Mouse (Mus musculus) CH12.LX (cell line): ENCODE measurements around the gene Baiap2l2. TPM values are rescaled to one million over a fixed set of nuclear protein-coding genes. Genes with fewer than 3 reads are reported as not detected.

Experiments used
- DNase-seq: peaks from one replicate; pipeline ENCODE4 v3.0.0-alpha.2; 2013; ENCODE audit errors: extremely low read depth
- H3K27ac ChIP-seq: 2 replicates; pipeline ENCODE4 v1.5.1; 2012; ENCODE audit warnings: low read depth, mild to moderate bottlenecking, control low read depth, moderate library complexity; ENCODE audit not compliant: insufficient read depth
- H3K27me3 ChIP-seq: replicated peaks from 2 replicates; pipeline ENCODE3; 2012; ENCODE audit warnings: inconsistent platforms
- H3K36me3 ChIP-seq, 2 experiments: replicated peaks in 1 of 2; 2 replicates each; pipeline versions ENCODE3 to v1.6.1; 2012; ENCODE audit warnings: inconsistent platforms in 1 of 2, low read length in 1 of 2, mild to moderate bottlenecking in 1 of 2, mixed read lengths in 1 of 2, moderate library complexity in 1 of 2; ENCODE audit not compliant: control insufficient read depth in 1 of 2, insufficient read depth in 1 of 2
- H3K4me1 ChIP-seq, 2 experiments: 2 replicates each; pipeline ENCODE4 v1.6.1; 2012; ENCODE audit warnings: inconsistent platforms in 1 of 2, moderate library complexity in 1 of 2; ENCODE audit not compliant: insufficient read depth in 2 of 2, control insufficient read depth in 1 of 2
- H3K4me2 ChIP-seq: 2 replicates; pipeline ENCODE4 v1.6.1; 2012; ENCODE audit warnings: low read depth, mild to moderate bottlenecking, control low read depth; ENCODE audit not compliant: poor library complexity, insufficient read depth, severe bottlenecking
- H3K4me3 ChIP-seq, 3 experiments: fragments of 150-350 bp in 1 of 3; sonication (generic) in 1 of 3; replicated peaks in 1 of 3; 2 replicates each; pipeline versions ENCODE3 to v1.5.1; 2011 to 2012; ENCODE audit warnings: low read depth in 2 of 3, low read length in 2 of 3, mild to moderate bottlenecking in 2 of 3, moderate library complexity in 2 of 3, control low read depth in 1 of 3, improper control_type of control experiment in 1 of 3, inconsistent platforms in 1 of 3, mixed read lengths in 1 of 3; ENCODE audit not compliant: poor library complexity in 1 of 3
- H3K79me2 ChIP-seq: replicated peaks from 2 replicates; pipeline ENCODE4 v1.6.1; 2012; ENCODE audit warnings: mild to moderate bottlenecking, moderate library complexity; ENCODE audit not compliant: control insufficient read depth, poor library complexity, insufficient read depth, severe bottlenecking; ENCODE audit errors: extremely low read depth
- H3K9ac ChIP-seq: 2 replicates; pipeline ENCODE4 v1.6.1; 2012; ENCODE audit warnings: low read depth, mild to moderate bottlenecking, control low read depth, moderate library complexity; ENCODE audit not compliant: insufficient read depth
- H3K9me3 ChIP-seq: replicated peaks from 2 replicates; pipeline ENCODE3; 2012; ENCODE audit warnings: low read length, inconsistent platforms, mixed read lengths
- BHLHE40 ChIP-seq: IDR thresholded peaks from 2 replicates; pipeline ENCODE4 v1.6.1; 2011; ENCODE audit warnings: mild to moderate bottlenecking, low read depth, low read length, improper control_type of control experiment
- CHD1 ChIP-seq: IDR thresholded peaks from 2 replicates; pipeline ENCODE4 v1.6.1; 2012; ENCODE audit warnings: low read depth, low read length, improper control_type of control experiment, inconsistent platforms
- CHD2 ChIP-seq: IDR thresholded peaks from 2 replicates; pipeline ENCODE4 v1.6.1; 2011; ENCODE audit warnings: low read length, improper control_type of control experiment
- CTCF ChIP-seq, 2 experiments: IDR thresholded peaks in 1 of 2; conservative IDR thresholded peaks in 1 of 2; 2 replicates each; pipeline ENCODE4 v1.5.1; 2011 to 2012; ENCODE audit warnings: low read depth in 2 of 2, low read length in 2 of 2, improper control_type of control experiment in 1 of 2, inconsistent platforms in 1 of 2, mild to moderate bottlenecking in 1 of 2, moderate library complexity in 1 of 2
- E2F4 ChIP-seq: IDR thresholded peaks from 2 replicates; pipeline ENCODE4 v1.6.1; 2011; ENCODE audit warnings: low read depth, low read length, improper control_type of control experiment; ENCODE audit not compliant: insufficient replicate concordance
- ELF1 ChIP-seq: IDR thresholded peaks from 2 replicates; pipeline ENCODE4 v1.6.1; 2014; ENCODE audit warnings: low read depth, mild to moderate bottlenecking, inconsistent platforms, low read length, improper control_type of control experiment
- EP300 ChIP-seq: IDR thresholded peaks from 2 replicates; pipeline ENCODE4 v1.6.1; 2011; ENCODE audit warnings: low read length, improper control_type of control experiment
- GABPA ChIP-seq: IDR thresholded peaks from 2 replicates; pipeline ENCODE4 v1.6.1; 2012; ENCODE audit warnings: low read depth, low read length, improper control_type of control experiment, inconsistent platforms; ENCODE audit not compliant: insufficient replicate concordance
- HCFC1 ChIP-seq: IDR thresholded peaks from 2 replicates; pipeline ENCODE4 v1.6.1; 2012; ENCODE audit warnings: low read depth, mild to moderate bottlenecking, inconsistent platforms, low read length, improper control_type of control experiment
- JUN ChIP-seq: IDR thresholded peaks from 2 replicates; pipeline ENCODE4 v1.6.1; 2011; ENCODE audit warnings: low read depth, mild to moderate bottlenecking, low read length, improper control_type of control experiment, moderate library complexity; ENCODE audit not compliant: insufficient read depth
- JUND ChIP-seq: conservative IDR thresholded peaks from 2 replicates; pipeline ENCODE4 v1.6.1; 2011; ENCODE audit warnings: low read depth, low read length, improper control_type of control experiment
- KAT2A ChIP-seq: IDR thresholded peaks from 2 replicates; pipeline ENCODE4 v1.6.1; 2012; ENCODE audit warnings: low read length, improper control_type of control experiment, inconsistent platforms; ENCODE audit not compliant: insufficient replicate concordance
- MAFK ChIP-seq: IDR thresholded peaks from 2 replicates; pipeline ENCODE4 v1.6.1; 2011; ENCODE audit warnings: low read length, improper control_type of control experiment; ENCODE audit not compliant: insufficient replicate concordance
- MAX ChIP-seq: IDR thresholded peaks from 2 replicates; pipeline ENCODE4 v1.6.1; 2011; ENCODE audit warnings: low read length, improper control_type of control experiment
- MAZ ChIP-seq: IDR thresholded peaks from 2 replicates; pipeline ENCODE4 v1.6.1; 2012; ENCODE audit warnings: low read depth, mild to moderate bottlenecking, inconsistent platforms, low read length, improper control_type of control experiment, moderate library complexity
- MEF2A ChIP-seq: IDR thresholded peaks from 2 replicates; pipeline ENCODE4 v1.6.1; 2014; ENCODE audit warnings: low read depth, mild to moderate bottlenecking, inconsistent platforms, low read length, improper control_type of control experiment, borderline replicate concordance
- MXI1 ChIP-seq: IDR thresholded peaks from 2 replicates; pipeline ENCODE4 v1.6.1; 2011; ENCODE audit warnings: mild to moderate bottlenecking, low read depth, low read length, improper control_type of control experiment
- MYC ChIP-seq: IDR thresholded peaks from 2 replicates; pipeline ENCODE4 v1.6.1; 2011; ENCODE audit warnings: low read depth, mild to moderate bottlenecking, improper control_type of control experiment, low read length
- NELFE ChIP-seq: IDR thresholded peaks from 2 replicates; pipeline ENCODE4 v1.6.1; 2011; ENCODE audit warnings: low read depth, low read length, improper control_type of control experiment
- NRF1 ChIP-seq: IDR thresholded peaks from 2 replicates; pipeline ENCODE4 v1.6.1; 2014; ENCODE audit warnings: low read depth, mild to moderate bottlenecking, inconsistent platforms, low read length, improper control_type of control experiment, moderate library complexity
- POLR2A ChIP-seq: IDR thresholded peaks from 2 replicates; pipeline ENCODE4 v1.6.1; 2011; ENCODE audit warnings: low read depth, mild to moderate bottlenecking, improper control_type of control experiment, low read length
- POLR2AphosphoS2 ChIP-seq: IDR thresholded peaks from 2 replicates; pipeline ENCODE4 v1.6.1; 2011; ENCODE audit warnings: low read depth, low read length, improper control_type of control experiment
- RAD21 ChIP-seq: IDR thresholded peaks from 2 replicates; pipeline ENCODE4 v1.6.1; 2011; ENCODE audit warnings: low read depth, mild to moderate bottlenecking, low read length, improper control_type of control experiment, moderate library complexity
- RCOR1 ChIP-seq: conservative IDR thresholded peaks from 2 replicates; pipeline ENCODE4 v1.6.1; 2012; ENCODE audit warnings: low read depth, mild to moderate bottlenecking, inconsistent platforms, low read length, improper control_type of control experiment
- SIN3A ChIP-seq: IDR thresholded peaks from 2 replicates; pipeline ENCODE4 v1.6.1; 2012; ENCODE audit warnings: low read length, improper control_type of control experiment, inconsistent platforms
- TBP ChIP-seq: conservative IDR thresholded peaks from 2 replicates; pipeline ENCODE4 v1.6.1; 2011; ENCODE audit warnings: low read depth, low read length, improper control_type of control experiment
- TCF12 ChIP-seq: IDR thresholded peaks from 2 replicates; pipeline ENCODE4 v1.6.1; 2014; ENCODE audit warnings: low read depth, mild to moderate bottlenecking, inconsistent platforms, low read length, improper control_type of control experiment
- UBTF ChIP-seq: IDR thresholded peaks from 2 replicates; pipeline ENCODE4 v1.6.1; 2012; ENCODE audit warnings: low read depth, mild to moderate bottlenecking, inconsistent platforms, low read length, improper control_type of control experiment, moderate library complexity
- USF1 ChIP-seq: IDR thresholded peaks from 2 replicates; pipeline ENCODE4 v1.6.1; 2014; ENCODE audit warnings: low read depth, mild to moderate bottlenecking, inconsistent platforms, low read length, improper control_type of control experiment
- USF2 ChIP-seq: conservative IDR thresholded peaks from 2 replicates; pipeline ENCODE4 v1.6.1; 2011; ENCODE audit warnings: low read depth, low read length, improper control_type of control experiment
- ZC3H11A ChIP-seq: IDR thresholded peaks from 2 replicates; pipeline ENCODE4 v1.6.1; 2012; ENCODE audit warnings: low read depth, mild to moderate bottlenecking, inconsistent platforms, low read length, improper control_type of control experiment
- ZKSCAN1 ChIP-seq: IDR thresholded peaks from 2 replicates; pipeline ENCODE4 v1.6.1; 2012; ENCODE audit warnings: low read depth, inconsistent platforms, low read length, improper control_type of control experiment, borderline replicate concordance
- ZMIZ1 ChIP-seq: IDR thresholded peaks from 2 replicates; pipeline ENCODE4 v1.6.1; 2012; ENCODE audit warnings: low read depth, mild to moderate bottlenecking, inconsistent platforms, low read length, improper control_type of control experiment
- ZNF384 ChIP-seq: IDR thresholded peaks from 2 replicates; pipeline ENCODE4 v1.6.1; 2012; ENCODE audit warnings: low read depth, low read length, improper control_type of control experiment, inconsistent platforms
- dilution Hi-C: fragments of 300-500 bp; cut with MboI; formaldehyde crosslinking; loops from 2 replicates; pipeline ENCODE4 v1.14.3; 2020; ENCODE audit warnings: low sequenced_read_pairs; ENCODE audit not compliant: extremely low pct_unique_long_range_greater_than_20kb, extremely low pct_ligation_motif_present
- in situ Hi-C: fragments of 300-500 bp; cut with MboI; formaldehyde crosslinking; loops from 3 replicates; pipeline ENCODE4 v1.14.3; 2019; ENCODE audit warnings: low sequenced_read_pairs, low pct_ligation_motif_present, low pct_unique_long_range_greater_than_20kb, mixed read lengths
- polyA plus RNA-seq: library from polyadenylated mRNA; unstranded; fragments of >175 nt; gene quantifications from 2 replicates; pipeline ENCODE4 v1.2.1, GENCODE M21; 2012; ENCODE audit warnings: low read depth; ENCODE audit not compliant: insufficient read length
- total RNA-seq, 2 experiments: library from RNA; depleted of rRNA; stranded (reverse); fragments of 300-350 nt in 1 of 2; fragments of >200 nt in 1 of 2; gene quantifications; 2 replicates each; pipeline ENCODE4 v1.2.3; 2012 to 2014

Gene Baiap2l2
- total and polyA plus RNA-seq, 3 experiments = 0.84 to 1.5 TPM; not detected in 1

DNA sequence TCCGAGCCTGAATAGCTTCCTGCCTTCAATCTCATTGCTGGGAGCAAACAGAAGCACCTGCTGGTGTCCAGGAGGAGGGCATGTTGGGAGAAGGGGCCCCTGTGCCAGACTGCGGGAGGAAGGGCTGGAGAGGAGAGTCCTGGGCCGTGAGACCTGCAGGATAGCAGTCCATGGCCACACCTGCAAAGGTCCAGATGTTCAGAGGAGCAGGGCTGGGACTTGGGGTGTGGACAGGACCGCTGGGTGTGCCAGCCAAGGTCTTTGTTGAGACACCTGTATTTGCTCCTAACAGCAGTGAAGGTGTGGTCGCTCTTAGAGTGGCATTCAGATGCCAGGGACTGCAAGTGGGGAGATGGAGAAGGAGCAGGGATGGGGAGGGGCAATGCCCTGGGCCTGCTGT, 2.9 kb downstream of the Baiap2l2 start:
- DNase-seq = no peak
- Histone ChIP-seq H3K4me1 (peaks cover 10 to 19% of the 10 kb centered on the region in 2 experiments), H3K9ac (no peak overlapping the region), H3K9me3 (peaks cover 6% of the 10 kb centered on the region), H3K4me3 (peak overlapping the region in 1 of 3 experiments; percentile 26), H3K36me3 (peaks cover 19 to 45% of the 10 kb centered on the region in 2 experiments), H3K27ac (no peak overlapping the region), H3K4me2 (no peak overlapping the region), H3K27me3 (no peaks in the 10 kb centered on the region), H3K79me2 (no peaks in the 10 kb centered on the region)
- no peak for TF ChIP-seq ZC3H11A
- no peak for TF ChIP-seq JUN
- no peak for TF ChIP-seq TCF12
- dilution Hi-C loops (no loop called here), in situ Hi-C loops (no loop called here)

DNA sequence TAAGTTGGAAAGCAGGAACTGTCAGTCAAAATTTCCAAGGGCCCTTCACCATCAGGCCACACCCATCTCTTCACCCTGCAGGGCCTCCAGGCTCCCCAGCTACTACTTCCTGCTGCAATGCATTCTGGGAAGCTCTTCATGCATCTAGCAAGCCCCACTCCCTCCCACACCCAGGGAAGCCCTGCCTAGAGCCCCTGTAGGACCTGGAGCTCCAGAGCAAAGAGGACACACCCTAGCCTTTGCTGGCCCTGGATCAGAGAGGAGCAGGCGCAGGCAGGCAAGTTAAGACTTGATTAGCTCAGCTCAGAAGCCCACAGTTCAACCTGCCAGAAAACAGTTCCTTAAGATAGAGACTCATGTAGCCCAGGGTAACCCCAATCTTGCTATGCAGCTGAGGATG, 3.9 kb downstream of the Baiap2l2 start:
- Histone ChIP-seq H3K79me2 (no peaks in the 10 kb centered on the region), H3K9me3 (peaks cover 8% of the 10 kb centered on the region), H3K27ac (peak overlapping the region; percentile 56), H3K4me3 (peak overlapping the region; percentile 49 to 64 (median 61)), H3K27me3 (no peaks in the 10 kb centered on the region), H3K36me3 (peaks cover 9 to 35% of the 10 kb centered on the region in 2 experiments), H3K4me1 (peaks cover 10 to 19% of the 10 kb centered on the region in 2 experiments), H3K4me2 (peak overlapping the region; percentile 67), H3K9ac (peak overlapping the region; percentile 77)
- in situ Hi-C loops (no loop called here), dilution Hi-C loops (no loop called here)
- peak; percentile 96 for DNase-seq
- TF ChIP-seq MYC (peak; percentile 17; the same call in 1 of the 2 replicates), POLR2A (peak; percentile 88), CHD2 (no peak), RAD21 (no peak; the same call in 1 of the 2 replicates), CHD1 (no peak), NELFE (peak; percentile 81), HCFC1 (peak; percentile 79), POLR2AphosphoS2 (peak; percentile 70; the same call in 1 of the 2 replicates), ZNF384 (no peak), EP300 (no peak), ZKSCAN1 (no peak), MAZ (no peak), JUND (no peak), MAX (no peak), MAFK (no peak), MEF2A (peak; percentile 47; the same call in 1 of the 2 replicates), E2F4 (no peak), KAT2A (no peak), SIN3A (peak; percentile 93), BHLHE40 (no peak), USF2 (no peak), RCOR1 (no peak; the same call in 1 of the 2 replicates), MXI1 (peak; percentile 27; the same call in 1 of the 2 replicates), ZMIZ1 (peak; percentile 53; the same call in 1 of the 2 replicates), CTCF (conservative IDR thresholded peaks at IDR 0.05 in 1 of 2, IDR thresholded peaks at IDR 0.05 in 1 of 2; ENCODE audit: low read depth in 2 of 2, low read length in 2 of 2) (no peak), ELF1 (peak; percentile 94), GABPA (no peak), USF1 (no peak), TBP (peak; percentile 83), NRF1 (no peak), TCF12 (peak; percentile 72; the same call in 1 of the 2 replicates), UBTF (no peak)
